Mouse (Mus musculus) lung, postnatal 0 days (tissue): ENCODE data around the gene Rad18. TPM values are rescaled to one million over a fixed set of nuclear protein-coding genes. Genes with fewer than 3 reads are reported as not detected.
A peak's percentile ranks its signal among the peaks of the same experiment; 100 is the strongest.

Experiments used
- ATAC-seq: fragments of 200-750 bp; cut with Nextera tagmentation; 2 replicates; pipeline ENCODE4 v1.8.0; 2017; ENCODE audit warnings: moderate library complexity
- DNase-seq: peaks from one replicate; pipeline ENCODE4 v3.0.0-alpha.2; 2016; ENCODE audit warnings: low spot score
- H3K27ac ChIP-seq: fragments of 300-500 bp; sonication (generic); 2 replicates; pipeline ENCODE4 v1.5.1; 2014; ENCODE audit warnings: antibody characterized with exemption, mild to moderate bottlenecking, low read length, mixed read lengths
- H3K27me3 ChIP-seq: fragments of 300-500 bp; sonication (generic); replicated peaks from 2 replicates; pipeline ENCODE4 v1.6.1; 2014; ENCODE audit warnings: low read length, mixed read lengths; ENCODE audit not compliant: insufficient read depth
- H3K36me3 ChIP-seq: fragments of 300-500 bp; sonication (generic); 2 replicates; pipeline ENCODE4 v1.6.1; 2014; ENCODE audit warnings: low read length, mixed read lengths; ENCODE audit not compliant: insufficient read depth
- H3K4me1 ChIP-seq: fragments of 300-500 bp; sonication (generic); 2 replicates; pipeline ENCODE4 v1.6.1; 2014; ENCODE audit warnings: antibody characterized with exemption, low read depth, low read length, mixed read lengths; ENCODE audit not compliant: insufficient read depth
- H3K4me2 ChIP-seq: fragments of 300-500 bp; sonication (generic); replicated peaks from 2 replicates; pipeline ENCODE4 v1.6.1; 2014; ENCODE audit warnings: low read depth, mild to moderate bottlenecking, low read length, moderate library complexity, mixed read lengths
- H3K4me3 ChIP-seq: fragments of 300-500 bp; sonication (generic); 2 replicates; pipeline ENCODE4 v1.5.1; 2014; ENCODE audit warnings: low read depth, low read length
- H3K9ac ChIP-seq: fragments of 300-500 bp; sonication (generic); replicated peaks from 2 replicates; pipeline ENCODE4 v1.6.1; 2014; ENCODE audit warnings: low read depth, mild to moderate bottlenecking
- H3K9me3 ChIP-seq: fragments of 300-500 bp; sonication (generic); 2 replicates; pipeline ENCODE4 v1.6.1; 2016; ENCODE audit warnings: low read length, mixed read lengths
- CTCF ChIP-seq: IDR thresholded peaks from 2 replicates; pipeline ENCODE4 v1.5.1; 2016; ENCODE audit warnings: antibody characterized with exemption, mild to moderate bottlenecking
- EP300 ChIP-seq: IDR thresholded peaks from 2 replicates; pipeline ENCODE4 v1.6.1; 2016; ENCODE audit warnings: antibody characterized with exemption, mild to moderate bottlenecking, control low read depth
- WGBS: fragments of 180-500 bp; shearing (Covaris S2); extraction: QIAGEN DNeasy Blood & Tissue Kit; methylation state at CpG from one replicate; pipeline ENCODE4 v1.1.7; 2014; 5-methylcytosine and 5-hydroxymethylcytosine counted together
- polyA plus RNA-seq: library from polyadenylated mRNA; unstranded; fragments of >200 nt; fragmentation: Nextera tagmentation; extraction: Ambion mirVana; gene quantifications from 2 replicates; pipeline ENCODE4 v1.2.1, GENCODE M21; 2015

Rad18 gene
- 7.6 and 8.1 TPM in 2 replicates for polyA plus RNA-seq

- H3K4me1 ChIP-seq = no peaks in the 10 kb centered on the region; the same call in 1 of the 2 replicates
- no peaks in the 10 kb centered on the region for H3K27me3 ChIP-seq
- DNase-seq (peak; percentile 92), ATAC-seq (peak; percentile 95)
- H3K9me3 ChIP-seq = no peaks in the 10 kb centered on the region
- peak within 1 kb of the TSS; percentile 61 for H3K4me3 ChIP-seq
- no peaks in the 10 kb centered on the region; the same call in 1 of the 2 replicates for H3K36me3 ChIP-seq
- peak within 1 kb of the TSS; percentile 70 for H3K4me2 ChIP-seq
- H3K27ac ChIP-seq = peak within 1 kb of the TSS; percentile 83
- under 1% methylated on average over 73 of the region's 77 CpGs for WGBS
- H3K9ac ChIP-seq = peak within 1 kb of the TSS; percentile 64
- TF ChIP-seq CTCF (no peak), EP300 (peak; percentile 62)
These were observed at the start of gene Rad18 for GRCm38 (mm10) chr6:112696056-112696950. Rad18 (minus strand) TSS chr6:112696686.

- no peak overlapping the region for H3K9ac ChIP-seq
- no peak overlapping the region for H3K27ac ChIP-seq
- TF ChIP-seq EP300 = no peak
- peak; percentile 52 for TF ChIP-seq CTCF
- no peaks in the 10 kb centered on the region for H3K27me3 ChIP-seq
- no peak overlapping the region for H3K4me2 ChIP-seq
- ATAC-seq = no peak
- H3K4me3 ChIP-seq = no peak overlapping the region
- 87% methylated on average over 2 of the region's 2 CpGs for WGBS
- H3K4me1 ChIP-seq = no peaks in the 10 kb centered on the region
- H3K9me3 ChIP-seq = no peaks in the 10 kb centered on the region
- no peak for DNase-seq
- no peaks in the 10 kb centered on the region for H3K36me3 ChIP-seq
These were observed 45.8 kb upstream of the Rad18 start for GRCm38 (mm10) chr6:112742297-112742696.

- Histone ChIP-seq H3K27ac (no peak overlapping the region), H3K36me3 (no peaks in the 10 kb centered on the region), H3K4me3 (no peak overlapping the region), H3K9ac (no peak overlapping the region), H3K27me3 (no peaks in the 10 kb centered on the region), H3K4me2 (no peak overlapping the region), H3K4me1 (no peaks in the 10 kb centered on the region), H3K9me3 (no peaks in the 10 kb centered on the region)
- 71% methylated on average over 5 of the region's 5 CpGs for WGBS
- no peak for TF ChIP-seq CTCF
- TF ChIP-seq EP300 = no peak
- DNase-seq = no peak
- ATAC-seq = no peak
These were observed 45.3 kb upstream of the Rad18 start for GRCm38 (mm10) chr6:112741766-112742165.

- no peak overlapping the region for H3K4me2 ChIP-seq
- TF ChIP-seq EP300 (no peak), CTCF (no peak)
- 83% methylated on average over 3 of the region's 3 CpGs for WGBS
- no peak overlapping the region for H3K27ac ChIP-seq
- H3K9ac ChIP-seq = no peak overlapping the region
- no peaks in the 10 kb centered on the region for H3K36me3 ChIP-seq
- DNase-seq = no peak
- H3K4me3 ChIP-seq = no peak overlapping the region
- H3K9me3 ChIP-seq = no peaks in the 10 kb centered on the region
- no peak for ATAC-seq
- H3K27me3 ChIP-seq = no peaks in the 10 kb centered on the region
- no peaks in the 10 kb centered on the region for H3K4me1 ChIP-seq
These were observed 43.1 kb upstream of the Rad18 start for GRCm38 (mm10) chr6:112739635-112740034.

- Histone ChIP-seq H3K36me3 (no peaks in the 10 kb centered on the region), H3K27ac (no peak overlapping the region), H3K4me3 (no peak overlapping the region), H3K27me3 (no peaks in the 10 kb centered on the region), H3K4me2 (no peak overlapping the region), H3K9ac (no peak overlapping the region), H3K4me1 (no peaks in the 10 kb centered on the region), H3K9me3 (no peaks in the 10 kb centered on the region)
- no peak for TF ChIP-seq EP300
- no peak for TF ChIP-seq CTCF
- 86% methylated on average over 6 of the region's 6 CpGs for WGBS
- ATAC-seq = no peak
- no peak for DNase-seq
These were observed 42.4 kb upstream of the Rad18 start for GRCm38 (mm10) chr6:112738924-112739323.

- no peak overlapping the region for H3K27ac ChIP-seq
- no peaks in the 10 kb centered on the region for H3K36me3 ChIP-seq
- ATAC-seq (no peak), DNase-seq (no peak)
- TF ChIP-seq CTCF (no peak), EP300 (no peak)
- H3K9ac ChIP-seq = no peak overlapping the region
- H3K27me3 ChIP-seq = no peaks in the 10 kb centered on the region
- WGBS = 60% methylated on average over 3 of the region's 3 CpGs
- no peak overlapping the region for H3K4me3 ChIP-seq
- H3K4me2 ChIP-seq = no peak overlapping the region
- H3K9me3 ChIP-seq = no peaks in the 10 kb centered on the region
- no peaks in the 10 kb centered on the region for H3K4me1 ChIP-seq
These were observed 40.0 kb upstream of the Rad18 start for GRCm38 (mm10) chr6:112736471-112736870.
